Mouse (Mus musculus) 3134 (cell line): ENCODE data around the gene Pde6h.
"Not testable (repeated sequence)": the region's sequence is repeated elsewhere in the genome, so short reads cannot be mapped to it uniquely, and the experiment has no call there.

Experiments
- DNase-seq: peaks from one replicate; pipeline ENCODE4 v3.0.0-alpha.2; 2011; ENCODE audit warnings: low spot score; ENCODE audit not compliant: insufficient read length; ENCODE audit errors: extremely low read depth

Gene Pde6h

GRCm38 (mm10) chr6:136967466-136967865 is 43.8 kb downstream of the Pde6h start:
- no peak for DNase-seq

- not testable (repeated sequence) for DNase-seq
Measured at GRCm38 (mm10) chr6:136968877-136969276, 45.2 kb downstream of the Pde6h start.

GRCm38 (mm10) chr6:136979274-136980082 is 55.8 kb downstream of the Pde6h start:
- no peak for DNase-seq

GRCm38 (mm10) chr6:136980331-136980746 is 56.7 kb downstream of the Pde6h start:
- DNase-seq, result peak; percentile 43

GRCm38 (mm10) chr6:136982581-136982980 is 58.9 kb downstream of the Pde6h start:
- no peak for DNase-seq

- DNase-seq, result no peak
Measured at GRCm38 (mm10) chr6:136983201-136983600, 59.6 kb downstream of the Pde6h start.

GRCm38 (mm10) chr6:136986019-136986418 is 62.4 kb downstream of the Pde6h start:
- DNase-seq, result no peak

- no peak for DNase-seq
Measured at GRCm38 (mm10) chr6:136986718-136987117, 63.1 kb downstream of the Pde6h start.

GRCm38 (mm10) chr6:136988536-136989060 is 65.0 kb downstream of the Pde6h start:
- DNase-seq, result no peak

GRCm38 (mm10) chr6:136989824-136990497 is 66.3 kb downstream of the Pde6h start:
- DNase-seq, result no peak

GRCm38 (mm10) chr6:136990557-136990956 is 66.9 kb downstream of the Pde6h start:
- DNase-seq, result no peak

- no peak for DNase-seq
Measured at GRCm38 (mm10) chr6:136993574-136993973, 69.9 kb downstream of the Pde6h start.

GRCm38 (mm10) chr6:136995533-136995932 is 71.9 kb downstream of the Pde6h start:
- DNase-seq, result peak; percentile 52

GRCm38 (mm10) chr6:136996336-136996735 is 72.7 kb downstream of the Pde6h start:
- DNase-seq, result no peak

GRCm38 (mm10) chr6:136998181-136998580 is 74.5 kb downstream of the Pde6h start:
- DNase-seq, result no peak

GRCm38 (mm10) chr6:136999009-136999408 is 75.4 kb downstream of the Pde6h start:
- no peak for DNase-seq

- no peak for DNase-seq
Measured at GRCm38 (mm10) chr6:136999707-137000446, 76.2 kb downstream of the Pde6h start.

- no peak for DNase-seq
Measured at GRCm38 (mm10) chr6:137000706-137001105, 77.1 kb downstream of the Pde6h start.

GRCm38 (mm10) chr6:137001267-137002168 is 77.9 kb downstream of the Pde6h start:
- no peak for DNase-seq

GRCm38 (mm10) chr6:137002169-137002514 is 78.5 kb downstream of the Pde6h start:
- DNase-seq, result no peak
